Mouse (Mus musculus) CH12.LX (cell line): ENCODE measurements at regions not wholly inside any gene's neighbourhood (a gene's known extent, or its start where the extent isn't known, plus 50 kb on each side); places are given as distances from the start of the nearest gene placed in this dataset.

Source experiments
- CTCF ChIP-seq, 2 experiments: IDR thresholded peaks in 1 of 2; conservative IDR thresholded peaks in 1 of 2; 2 replicates each; pipeline ENCODE4 v1.5.1; 2011 to 2012; ENCODE audit warnings: low read depth in 2 of 2, low read length in 2 of 2, improper control_type of control experiment in 1 of 2, inconsistent platforms in 1 of 2, mild to moderate bottlenecking in 1 of 2, moderate library complexity in 1 of 2
- E2F4 ChIP-seq: IDR thresholded peaks from 2 replicates; pipeline ENCODE4 v1.6.1; 2011; ENCODE audit warnings: low read depth, low read length, improper control_type of control experiment; ENCODE audit not compliant: insufficient replicate concordance
- EP300 ChIP-seq: IDR thresholded peaks from 2 replicates; pipeline ENCODE4 v1.6.1; 2011; ENCODE audit warnings: low read length, improper control_type of control experiment
- HCFC1 ChIP-seq: IDR thresholded peaks from 2 replicates; pipeline ENCODE4 v1.6.1; 2012; ENCODE audit warnings: low read depth, mild to moderate bottlenecking, inconsistent platforms, low read length, improper control_type of control experiment
- JUND ChIP-seq: conservative IDR thresholded peaks from 2 replicates; pipeline ENCODE4 v1.6.1; 2011; ENCODE audit warnings: low read depth, low read length, improper control_type of control experiment
- MAFK ChIP-seq: IDR thresholded peaks from 2 replicates; pipeline ENCODE4 v1.6.1; 2011; ENCODE audit warnings: low read length, improper control_type of control experiment; ENCODE audit not compliant: insufficient replicate concordance
- MAZ ChIP-seq: IDR thresholded peaks from 2 replicates; pipeline ENCODE4 v1.6.1; 2012; ENCODE audit warnings: low read depth, mild to moderate bottlenecking, inconsistent platforms, low read length, improper control_type of control experiment, moderate library complexity
- POLR2A ChIP-seq: IDR thresholded peaks from 2 replicates; pipeline ENCODE4 v1.6.1; 2011; ENCODE audit warnings: low read depth, mild to moderate bottlenecking, improper control_type of control experiment, low read length
- TBP ChIP-seq: conservative IDR thresholded peaks from 2 replicates; pipeline ENCODE4 v1.6.1; 2011; ENCODE audit warnings: low read depth, low read length, improper control_type of control experiment
- ZC3H11A ChIP-seq: IDR thresholded peaks from 2 replicates; pipeline ENCODE4 v1.6.1; 2012; ENCODE audit warnings: low read depth, mild to moderate bottlenecking, inconsistent platforms, low read length, improper control_type of control experiment

- TF ChIP-seq CTCF (conservative IDR thresholded peaks at IDR 0.05 in 1 of 2, IDR thresholded peaks at IDR 0.05 in 1 of 2; ENCODE audit: low read depth in 2 of 2, low read length in 2 of 2) (no peak), EP300 (no peak), ZC3H11A (no peak), TBP (no peak), POLR2A (no peak), HCFC1 (no peak), MAFK (no peak), E2F4 (no peak), MAZ (no peak), JUND (no peak)
Measured at GRCm38 (mm10) chr13:72324041-72324690, 304.5 kb upstream of the Irx2 start.
